Mouse (Mus musculus) skeletal muscle tissue, adult 2 months (tissue): Measurements from ENCODE around the gene Mob3a.
"Not testable (repeated sequence)": the region's sequence is repeated elsewhere in the genome, so short reads cannot be mapped to it uniquely, and the experiment has no call there.

Experiments used
- DNase-seq: peaks from one replicate; pipeline ENCODE4 v3.0.0-alpha.2; 2012; ENCODE audit warnings: low read depth, low spot score

Mob3a gene

GRCm38 (mm10) chr10:80663485-80664196, 38.1 kb downstream of the Mob3a start:
- DNase-seq, result no peak

- DNase-seq, result no peak
Observed at GRCm38 (mm10) chr10:80661149-80661548, 40.6 kb downstream of the Mob3a start.

GRCm38 (mm10) chr10:80659213-80659612, 42.6 kb downstream of the Mob3a start:
- DNase-seq, result no peak

- DNase-seq, result no peak
Observed at GRCm38 (mm10) chr10:80658841-80659202, 43.0 kb downstream of the Mob3a start.

- no peak for DNase-seq
Observed at GRCm38 (mm10) chr10:80658194-80658840, 43.5 kb downstream of the Mob3a start.

GRCm38 (mm10) chr10:80656863-80657623, 44.7 kb downstream of the Mob3a start, which contains the start of gene Btbd2:
TSS of gene Btbd2 (minus strand) at chr10:80657071.
- DNase-seq, result no peak

- peak; percentile 98 for DNase-seq
Observed at GRCm38 (mm10) chr10:80656130-80656862, 45.5 kb downstream of the Mob3a start.

- no peak for DNase-seq
Observed at GRCm38 (mm10) chr10:80655406-80656129, 46.2 kb downstream of the Mob3a start.

GRCm38 (mm10) chr10:80654866-80655265, 46.9 kb downstream of the Mob3a start:
- DNase-seq, result no peak

- no peak for DNase-seq
Observed at GRCm38 (mm10) chr10:80653156-80653720, 48.5 kb downstream of the Mob3a start.

- DNase-seq, result no peak
Observed at GRCm38 (mm10) chr10:80650392-80650791, 51.4 kb downstream of the Mob3a start.

- not testable (repeated sequence) for DNase-seq
Observed at GRCm38 (mm10) chr10:80649910-80650309, 51.9 kb downstream of the Mob3a start.

GRCm38 (mm10) chr10:80646936-80647335, 54.8 kb downstream of the Mob3a start:
- no peak for DNase-seq

GRCm38 (mm10) chr10:80635345-80635744, 66.4 kb downstream of the Mob3a start:
- DNase-seq, result no peak
